Mouse (Mus musculus) spleen, postnatal 36 days (tissue): ENCODE measurements around the gene Prl2c5.
A peak's percentile ranks its signal among the peaks of the same experiment; 100 is the strongest.
"Not testable (repeated sequence)": the region's sequence is repeated elsewhere in the genome, so short reads cannot be mapped to it uniquely, and the experiment has no call there.

Experiments used
- DNase-seq, 2 experiments: peaks; one replicate each; pipeline ENCODE4 v3.0.0; 2022; ENCODE audit warnings: low spot score in 2 of 2, mixed read lengths in 1 of 2

The Prl2c5 gene

GRCm38 (mm10) chr13:13182415-13182814 is at the start of gene Prl2c5:
Gene Prl2c5 (plus strand): TSS chr13:13182715.
- not testable (repeated sequence) for DNase-seq

GRCm38 (mm10) chr13:13162777-13163485 is 19.6 kb upstream of the Prl2c5 start:
- DNase-seq: not testable (repeated sequence)

DNA sequence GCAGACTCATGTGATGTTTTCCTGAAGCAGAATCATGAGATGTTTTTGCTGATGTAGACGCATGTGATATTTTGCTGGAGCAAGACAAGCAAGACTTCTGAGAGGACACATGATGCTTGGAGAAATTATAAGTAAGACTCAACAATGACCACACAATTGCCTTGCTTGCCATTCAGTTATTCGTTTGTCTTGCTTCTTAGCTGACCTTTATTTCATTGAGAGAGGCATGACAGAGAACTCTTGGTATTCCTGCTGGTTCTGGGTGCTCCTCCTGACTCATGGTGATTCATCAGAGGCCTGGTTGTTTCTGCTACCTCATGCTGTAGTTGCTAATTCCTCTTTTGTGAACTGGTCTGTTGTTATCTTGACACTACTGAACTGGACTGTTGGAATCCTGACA is 13.9 kb upstream of the Prl2c5 start:
- not testable (repeated sequence) for DNase-seq

- not testable (repeated sequence) for DNase-seq
Observed at GRCm38 (mm10) chr13:13173616-13174136, 8.8 kb upstream of the Prl2c5 start.

- DNase-seq: not testable (repeated sequence)
Observed at GRCm38 (mm10) chr13:13175736-13176135, 6.8 kb upstream of the Prl2c5 start.

GRCm38 (mm10) chr13:13211168-13211567 is 28.7 kb downstream of the Prl2c5 start:
- DNase-seq: not testable (repeated sequence)

DNA sequence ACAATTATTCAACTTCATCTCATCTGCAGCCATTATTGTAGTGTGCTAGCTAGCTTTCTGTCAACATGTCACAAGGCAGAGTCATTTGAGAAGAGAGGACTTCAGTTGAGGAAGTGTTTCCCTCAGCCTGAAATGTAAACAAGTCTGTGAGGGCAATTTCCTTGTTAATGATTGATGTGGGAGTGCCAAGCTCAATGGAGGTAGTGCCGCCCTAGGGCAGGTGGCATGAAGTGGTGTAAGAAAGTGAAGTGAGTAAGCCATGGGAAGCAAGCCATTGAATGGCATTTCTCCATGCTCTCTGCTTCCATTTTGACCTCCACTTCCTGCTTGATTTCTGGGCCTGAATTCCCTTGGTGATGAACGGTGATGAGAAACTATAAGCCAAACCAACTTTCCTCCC is 33.8 kb downstream of the Prl2c5 start:
- DNase-seq: not testable (repeated sequence)

- not testable (repeated sequence) for DNase-seq
Observed at GRCm38 (mm10) chr13:13220231-13220630, 37.7 kb downstream of the Prl2c5 start.

DNA sequence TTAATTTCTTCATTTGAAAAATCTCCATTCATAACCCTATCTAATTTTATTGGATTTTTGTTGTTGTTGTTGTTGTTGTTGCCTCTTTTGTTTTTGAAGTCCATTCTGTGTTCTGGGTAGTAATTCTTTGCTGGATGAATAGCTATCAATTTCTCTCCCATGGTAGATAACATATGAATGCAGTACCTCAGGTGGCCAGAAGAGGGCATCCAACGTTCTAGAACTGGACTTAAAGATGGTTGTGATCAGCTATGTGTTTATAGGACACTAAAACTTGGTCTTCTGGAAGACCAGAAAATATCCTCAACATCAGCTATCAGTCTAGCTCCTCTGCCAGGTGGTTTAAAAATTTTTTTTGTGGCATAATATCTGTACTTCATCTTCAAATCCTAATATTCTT is 54.9 kb downstream of the Prl2c5 start:
- DNase-seq: peak; percentile 10 to 36
